Mouse (Mus musculus): ENCODE results near the gene Hook2. TPM values are rescaled to one million over a fixed set of nuclear protein-coding genes. Genes with fewer than 3 reads are reported as not detected.

Gene Hook2
- polyA plus RNA-seq, 1 experiment from 2014 or later: 18.2 TPM

GRCm38 (mm10) chr8:85025098-85025932, 34.9 kb downstream of the Hook2 start, which contains the start of gene Asna1:
Asna1 (minus strand) TSS chr8:85025281.
- Histone ChIP-seq H3K36me3 (peaks cover 48% of the 10 kb centered on the region), H3K9ac (peak within 1 kb of the TSS; percentile 77), H3K4me1 (peaks cover 38% of the 10 kb centered on the region), H3K27ac (no peak within 1 kb of the TSS), H3K4me3 (peak within 1 kb of the TSS; percentile 76), H3K4me2 (replicated peaks) (peak within 1 kb of the TSS; percentile 98), H3K27me3 (replicated peaks) (no peaks in the 10 kb centered on the region), H3K9me3 (no peaks in the 10 kb centered on the region)
- 7% methylated on average over 30 of the region's 30 CpGs for WGBS
- ATAC-seq (ENCODE audit: low FRiP score, low read depth): peak; percentile 90

DNA sequence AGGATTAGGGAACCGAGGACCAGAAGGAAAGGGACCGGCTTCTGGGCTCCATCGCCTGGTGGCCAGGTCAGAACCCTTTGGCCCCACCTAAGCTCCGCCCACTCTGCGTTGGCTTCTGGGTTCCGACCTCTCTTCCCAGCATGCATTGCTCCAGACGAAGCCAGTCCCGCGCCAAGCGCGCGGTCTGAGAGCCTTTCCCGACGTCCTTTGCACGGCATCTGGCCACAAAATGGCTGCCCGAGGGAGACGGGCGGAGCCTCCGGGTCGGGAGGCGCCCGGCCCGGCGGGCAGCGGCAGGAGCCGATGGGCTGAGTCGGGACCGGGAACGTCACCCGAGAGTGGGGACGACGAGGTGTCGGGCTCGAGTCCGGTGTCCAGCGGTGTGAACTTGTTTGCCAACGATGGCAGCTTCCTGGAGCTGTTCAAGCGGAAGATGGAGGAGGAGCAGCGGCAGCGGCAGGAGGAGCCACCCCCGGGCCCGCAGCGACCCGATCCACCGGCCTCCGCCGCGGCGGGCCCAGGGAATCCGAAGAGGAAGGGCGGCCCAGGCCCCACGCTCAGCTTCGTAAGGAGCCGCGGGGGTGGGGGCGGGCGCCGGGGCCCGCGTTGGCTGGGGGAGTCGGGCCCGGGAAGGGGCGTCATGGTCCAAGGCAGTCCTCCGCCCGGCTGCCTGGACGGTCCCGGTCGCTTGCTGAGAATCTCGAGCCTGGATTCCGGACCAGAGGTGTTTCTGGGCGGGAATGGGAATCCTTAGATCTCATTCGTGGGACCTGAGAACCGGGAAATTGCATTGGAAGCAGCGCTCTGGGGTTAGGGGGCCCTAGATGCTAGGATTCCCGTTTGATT, 36.5 kb downstream of the Hook2 start, which contains the start of gene Trir:
Gene Trir, plus strand, starts transcription at position 154 of the 846 bp plus-strand sequence.
- Histone ChIP-seq H3K4me1 (peaks cover 38% of the 10 kb centered on the region), H3K9ac (peak within 1 kb of the TSS; percentile 99), H3K27ac (peak within 1 kb of the TSS; percentile 50; the same call in 1 of the 2 replicates), H3K4me3 (peak within 1 kb of the TSS; percentile 100), H3K36me3 (peaks cover 48% of the 10 kb centered on the region), H3K9me3 (no peaks in the 10 kb centered on the region), H3K4me2 (replicated peaks) (peak within 1 kb of the TSS; percentile 98), H3K27me3 (replicated peaks) (no peaks in the 10 kb centered on the region)
- peak; percentile 75 for ATAC-seq (ENCODE audit: low FRiP score, low read depth)
- under 1% methylated on average over 75 of the region's 75 CpGs for WGBS

DNA sequence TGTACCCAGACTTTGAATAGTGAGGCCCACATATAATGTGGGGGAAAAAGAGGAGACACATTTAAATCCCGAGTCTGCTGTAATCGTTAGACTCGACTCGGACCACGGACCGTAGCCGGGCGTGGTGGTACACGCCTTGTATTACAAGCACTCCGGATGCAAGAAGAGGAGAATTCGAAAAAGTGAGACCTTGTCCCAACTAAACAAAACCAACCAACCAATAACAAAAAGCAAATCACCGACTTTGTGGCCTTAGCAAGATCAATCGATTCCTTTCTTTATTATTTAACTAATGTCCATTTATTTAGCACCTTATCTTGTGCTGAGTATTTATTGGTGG, 37.1 kb downstream of the Hook2 start:
- H3K27ac ChIP-seq: peak overlapping the region; percentile 50; the same call in 1 of the 2 replicates
- peaks cover 38% of the 10 kb centered on the region for H3K4me1 ChIP-seq
- WGBS: under 1% methylated on average over 13 of the region's 13 CpGs
- no peaks in the 10 kb centered on the region for H3K9me3 ChIP-seq
- H3K9ac ChIP-seq: peak overlapping the region; percentile 99
- H3K27me3 ChIP-seq (replicated peaks): no peaks in the 10 kb centered on the region
- H3K4me3 ChIP-seq: peak overlapping the region; percentile 100
- H3K4me2 ChIP-seq (replicated peaks): peak overlapping the region; percentile 98
- H3K36me3 ChIP-seq: peaks cover 47% of the 10 kb centered on the region
- no peak for ATAC-seq (ENCODE audit: low FRiP score, low read depth)

DNA sequence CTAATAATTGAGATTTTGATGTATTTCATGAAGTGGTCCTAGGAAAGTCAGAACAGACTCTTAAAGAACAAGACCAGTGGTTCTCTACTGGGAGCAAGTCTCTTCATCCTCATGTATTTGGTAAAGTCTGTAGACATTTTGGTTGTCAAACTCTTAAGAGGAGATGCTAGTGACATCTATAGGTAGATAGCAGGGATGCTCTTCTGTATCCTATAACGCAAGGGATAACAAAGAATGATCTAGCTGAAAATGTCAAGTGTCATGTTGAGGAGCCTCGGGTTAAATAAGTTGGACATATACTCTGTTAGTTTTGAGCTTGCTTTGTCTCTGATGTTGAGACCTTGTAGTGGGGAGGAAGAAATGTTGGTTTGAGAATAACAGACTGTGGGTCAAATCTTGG, 37.5 kb downstream of the Hook2 start:
- Histone ChIP-seq H3K27me3 (replicated peaks) (no peaks in the 10 kb centered on the region), H3K4me2 (replicated peaks) (peak overlapping the region; percentile 98), H3K4me1 (peaks cover 38% of the 10 kb centered on the region), H3K9me3 (no peaks in the 10 kb centered on the region), H3K9ac (peak overlapping the region; percentile 99), H3K36me3 (peaks cover 47% of the 10 kb centered on the region), H3K27ac (no peak overlapping the region), H3K4me3 (peak overlapping the region; percentile 100)
- ATAC-seq (ENCODE audit: low FRiP score, low read depth): no peak
- WGBS: 39% methylated on average over 2 of the region's 2 CpGs

GRCm38 (mm10) chr8:85029271-85029670, 38.9 kb downstream of the Hook2 start:
- no peaks in the 10 kb centered on the region for H3K9me3 ChIP-seq
- no peak for ATAC-seq (ENCODE audit: low FRiP score, low read depth)
- no peak overlapping the region for H3K27ac ChIP-seq
- no peaks in the 10 kb centered on the region for H3K27me3 ChIP-seq (replicated peaks)
- H3K4me3 ChIP-seq: no peak overlapping the region
- 89% methylated on average over 14 of the region's 14 CpGs for WGBS
- H3K9ac ChIP-seq: 0 out of 2 replicates have a peak overlapping the region, but pooled peaks have one; percentile 3
- peaks cover 31% of the 10 kb centered on the region for H3K4me1 ChIP-seq
- peaks cover 46% of the 10 kb centered on the region for H3K36me3 ChIP-seq
- peak overlapping the region; percentile 98; the same call in 1 of the 2 replicates for H3K4me2 ChIP-seq (replicated peaks)

GRCm38 (mm10) chr8:85032622-85033311, 42.4 kb downstream of the Hook2 start:
- H3K27ac ChIP-seq: no peak overlapping the region
- H3K4me3 ChIP-seq: no peak overlapping the region
- H3K4me1 ChIP-seq: peaks cover 30% of the 10 kb centered on the region
- no peak for ATAC-seq (ENCODE audit: low FRiP score, low read depth)
- no peak overlapping the region for H3K4me2 ChIP-seq (replicated peaks)
- 88% methylated on average over 4 of the region's 4 CpGs for whole genome bisulfite sequencing
- H3K9ac ChIP-seq: no peak overlapping the region
- peaks cover 46% of the 10 kb centered on the region for H3K36me3 ChIP-seq
- H3K9me3 ChIP-seq: no peaks in the 10 kb centered on the region
- H3K27me3 ChIP-seq (replicated peaks): no peaks in the 10 kb centered on the region

DNA sequence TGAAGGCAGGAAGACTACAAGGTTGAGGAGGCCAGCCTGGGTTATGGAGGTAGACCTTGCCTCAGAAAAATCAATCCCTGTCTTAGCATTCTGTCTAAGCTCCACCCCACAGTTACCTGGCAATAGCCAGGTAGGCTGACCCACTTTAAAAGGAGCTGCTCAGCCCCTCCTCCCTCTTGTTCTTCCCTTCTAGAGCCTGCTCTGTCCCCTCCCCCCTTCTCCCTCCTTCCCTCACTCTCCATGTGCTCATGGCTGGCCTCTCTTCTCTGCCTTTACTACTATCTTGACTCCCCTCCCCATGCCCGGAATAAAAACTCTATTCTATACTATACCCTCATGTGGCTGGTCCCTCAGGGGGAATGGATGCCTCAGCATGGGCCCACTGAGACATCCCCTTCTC, 43.5 kb downstream of the Hook2 start:
- Histone ChIP-seq H3K27ac (no peak overlapping the region), H3K9ac (no peak overlapping the region), H3K4me2 (replicated peaks) (no peak overlapping the region), H3K4me1 (peaks cover 30% of the 10 kb centered on the region), H3K27me3 (replicated peaks) (no peaks in the 10 kb centered on the region), H3K4me3 (no peak overlapping the region), H3K9me3 (no peaks in the 10 kb centered on the region), H3K36me3 (peaks cover 46% of the 10 kb centered on the region)
- 60% methylated on average over 1 of the region's 1 CpGs for WGBS
- ATAC-seq (ENCODE audit: low FRiP score, low read depth): no peak

DNA sequence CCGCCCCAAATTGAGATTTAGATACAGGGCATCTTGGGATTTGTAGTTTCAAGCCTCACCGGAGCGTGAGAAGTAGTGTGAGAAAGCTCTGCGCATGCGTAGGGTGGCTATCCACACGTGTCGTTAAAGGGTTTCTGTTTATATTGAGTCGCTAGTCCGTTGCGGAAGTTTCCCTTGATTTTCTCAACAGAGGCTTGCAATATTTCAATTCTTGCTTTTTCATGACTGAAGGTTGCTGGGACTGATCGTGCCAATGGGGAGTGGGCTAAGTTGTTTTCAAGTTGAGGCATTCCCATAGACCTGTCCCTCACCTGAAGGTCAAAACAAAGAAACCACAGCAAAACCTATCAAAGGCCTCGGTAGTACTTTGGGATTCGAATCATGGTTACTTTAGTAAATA, 44.4 kb downstream of the Hook2 start:
- Histone ChIP-seq H3K9me3 (no peaks in the 10 kb centered on the region), H3K9ac (no peak overlapping the region), H3K4me3 (peak overlapping the region; percentile 89; the same call in 1 of the 2 replicates), H3K36me3 (peaks cover 39% of the 10 kb centered on the region), H3K4me2 (replicated peaks) (peak overlapping the region; percentile 84), H3K27me3 (replicated peaks) (no peaks in the 10 kb centered on the region), H3K4me1 (peaks cover 30% of the 10 kb centered on the region), H3K27ac (no peak overlapping the region)
- ATAC-seq (ENCODE audit: low FRiP score, low read depth): no peak
- WGBS: 5% methylated on average over 13 of the region's 13 CpGs

GRCm38 (mm10) chr8:85035165-85035727, 44.8 kb downstream of the Hook2 start:
- Histone ChIP-seq H3K4me2 (replicated peaks) (peak overlapping the region; percentile 84), H3K27ac (no peak overlapping the region), H3K36me3 (peaks cover 37% of the 10 kb centered on the region), H3K4me1 (peaks cover 30% of the 10 kb centered on the region), H3K9me3 (no peaks in the 10 kb centered on the region), H3K27me3 (replicated peaks) (no peaks in the 10 kb centered on the region), H3K4me3 (peak overlapping the region; percentile 89), H3K9ac (peak overlapping the region; percentile 69; the same call in 1 of the 2 replicates)
- no peak for ATAC-seq (ENCODE audit: low FRiP score, low read depth)
- WGBS: 8% methylated on average over 12 of the region's 12 CpGs

DNA sequence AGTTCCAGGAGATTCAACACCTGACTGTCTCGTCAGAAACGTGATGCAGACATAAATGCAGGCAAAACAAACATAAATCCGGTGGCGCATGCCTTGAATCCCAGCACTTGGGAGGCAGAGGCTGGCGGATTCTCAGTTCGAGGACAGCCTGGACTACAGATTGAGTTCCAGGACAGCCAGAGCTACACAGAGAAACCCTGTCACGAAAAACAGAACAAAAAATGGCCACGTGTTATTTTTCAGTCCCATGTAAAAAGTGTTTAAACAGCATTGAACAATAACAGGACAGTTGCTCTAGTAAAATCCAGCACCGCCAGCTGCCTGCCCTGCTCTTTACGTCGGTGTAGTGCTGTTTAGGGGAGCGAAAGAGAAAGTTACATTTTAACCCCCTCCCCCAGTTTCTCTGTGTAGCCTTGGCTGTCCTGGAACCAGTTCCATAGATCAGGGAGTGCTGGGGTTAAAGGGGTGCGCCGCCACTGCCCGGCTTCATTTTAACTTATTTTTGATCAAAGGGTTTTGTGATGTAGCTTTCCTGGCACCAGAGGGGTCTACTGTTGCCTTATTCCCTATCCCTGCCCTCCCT, 45.4 kb downstream of the Hook2 start:
- peak overlapping the region; percentile 89 for H3K4me3 ChIP-seq

GRCm38 (mm10) chr8:85036381-85036717, 45.9 kb downstream of the Hook2 start:
- no peak overlapping the region for H3K27ac ChIP-seq
- H3K9me3 ChIP-seq: no peaks in the 10 kb centered on the region
- peak overlapping the region; percentile 84 for H3K4me2 ChIP-seq (replicated peaks)
- peaks cover 30% of the 10 kb centered on the region for H3K4me1 ChIP-seq
- H3K27me3 ChIP-seq (replicated peaks): no peaks in the 10 kb centered on the region
- H3K9ac ChIP-seq: peak overlapping the region; percentile 69
- peak overlapping the region; percentile 89 for H3K4me3 ChIP-seq
- H3K36me3 ChIP-seq: peaks cover 39% of the 10 kb centered on the region
- ATAC-seq (ENCODE audit: low FRiP score, low read depth): peak; percentile 23
- WGBS: 0% methylated on average over 9 of the region's 9 CpGs

More for the DNA sequence above, 45.4 kb downstream of the Hook2 start:
- H3K9ac ChIP-seq: peak overlapping the region; percentile 69
- H3K4me2 ChIP-seq (replicated peaks): peak overlapping the region; percentile 84
- WGBS: 2% methylated on average over 15 of the region's 15 CpGs
- ATAC-seq (ENCODE audit: low FRiP score, low read depth): no peak; the same call in 1 of the 2 replicates
- no peaks in the 10 kb centered on the region for H3K9me3 ChIP-seq
- peaks cover 30% of the 10 kb centered on the region for H3K4me1 ChIP-seq
- H3K27ac ChIP-seq: no peak overlapping the region
- H3K36me3 ChIP-seq: peaks cover 38% of the 10 kb centered on the region
- H3K27me3 ChIP-seq (replicated peaks): no peaks in the 10 kb centered on the region

Measured in neural tube, embryonic 12.5 days (tissue).